Mouse (Mus musculus): ENCODE results near the gene Rassf3.

Rassf3 gene

DNA sequence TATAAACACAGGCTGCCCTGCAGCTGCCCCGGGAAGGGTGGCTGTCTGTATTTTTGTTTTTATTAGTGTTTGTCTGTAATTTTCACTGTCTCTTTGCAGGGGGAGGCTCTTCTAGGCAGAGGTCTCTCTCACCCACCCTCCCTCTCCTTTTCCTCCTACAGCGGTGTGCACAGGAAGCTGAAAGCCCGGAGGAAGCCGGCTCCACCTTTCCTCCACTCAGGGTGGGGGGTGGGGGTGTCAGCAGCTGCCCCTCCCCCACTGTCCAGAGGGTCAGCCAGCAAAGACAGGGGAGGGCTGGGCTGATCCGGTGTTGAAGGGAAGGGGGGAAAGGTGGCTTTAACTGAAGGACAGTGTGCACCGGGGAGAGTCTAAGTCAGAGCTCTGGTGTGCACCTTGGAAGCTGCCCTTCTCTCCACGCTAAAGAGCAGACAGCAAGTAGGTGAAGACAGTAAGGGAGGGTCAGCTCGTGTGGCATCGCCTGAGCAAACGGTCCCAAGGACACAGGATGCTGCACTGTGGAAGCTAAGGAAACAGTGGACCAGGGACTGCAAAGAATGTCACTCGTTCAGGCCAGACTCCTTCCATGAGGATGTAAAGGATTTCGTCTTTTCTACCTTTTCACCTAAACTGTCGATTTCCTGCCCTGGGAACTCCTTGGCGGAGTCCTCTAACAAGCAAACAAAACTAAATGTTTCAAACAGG, 46.0 kb downstream of the Rassf3 start:
- DNase-seq (ENCODE audit: low spot score in 2 of 2): no peak

DNA sequence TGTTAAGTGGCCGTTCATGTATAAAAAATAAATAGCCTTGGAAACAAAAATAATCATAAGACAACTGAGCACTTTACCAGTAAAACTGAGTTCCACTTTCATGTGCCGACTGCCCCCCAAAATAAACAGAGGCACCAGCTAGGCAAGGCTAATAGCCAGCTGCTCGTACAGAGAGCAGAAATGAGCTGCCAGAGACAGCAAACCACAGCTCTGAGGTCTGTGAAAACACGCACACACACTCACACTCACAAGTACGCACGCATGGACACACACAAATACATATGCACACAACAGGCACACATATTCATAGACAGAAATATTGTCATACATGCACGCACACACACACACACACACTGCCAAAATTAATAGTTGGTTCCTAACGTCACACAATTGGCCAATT, 46.6 kb downstream of the Rassf3 start:
- no peak for DNase-seq (ENCODE audit: low spot score in 2 of 2)

DNA sequence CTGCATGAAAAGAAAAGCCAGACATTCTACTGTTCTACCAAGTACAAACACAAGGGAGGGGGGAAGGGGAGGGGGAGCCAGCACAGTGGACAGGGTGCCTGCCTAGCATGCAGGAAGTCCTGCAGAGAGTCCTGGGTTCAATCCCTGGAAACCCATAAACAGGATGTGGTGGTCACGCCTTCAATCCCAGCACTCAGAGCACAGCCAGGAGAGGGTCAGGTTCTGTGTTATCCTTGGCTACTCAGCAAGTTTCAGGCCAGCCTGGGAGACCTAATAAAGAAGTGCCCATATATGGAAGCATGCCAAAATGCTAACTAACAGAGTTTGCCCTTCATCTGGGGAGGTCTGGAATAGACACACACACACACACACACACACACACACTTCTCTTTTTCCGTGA, 47.1 kb downstream of the Rassf3 start:
- DNase-seq (ENCODE audit: low spot score in 2 of 2): no peak

DNA sequence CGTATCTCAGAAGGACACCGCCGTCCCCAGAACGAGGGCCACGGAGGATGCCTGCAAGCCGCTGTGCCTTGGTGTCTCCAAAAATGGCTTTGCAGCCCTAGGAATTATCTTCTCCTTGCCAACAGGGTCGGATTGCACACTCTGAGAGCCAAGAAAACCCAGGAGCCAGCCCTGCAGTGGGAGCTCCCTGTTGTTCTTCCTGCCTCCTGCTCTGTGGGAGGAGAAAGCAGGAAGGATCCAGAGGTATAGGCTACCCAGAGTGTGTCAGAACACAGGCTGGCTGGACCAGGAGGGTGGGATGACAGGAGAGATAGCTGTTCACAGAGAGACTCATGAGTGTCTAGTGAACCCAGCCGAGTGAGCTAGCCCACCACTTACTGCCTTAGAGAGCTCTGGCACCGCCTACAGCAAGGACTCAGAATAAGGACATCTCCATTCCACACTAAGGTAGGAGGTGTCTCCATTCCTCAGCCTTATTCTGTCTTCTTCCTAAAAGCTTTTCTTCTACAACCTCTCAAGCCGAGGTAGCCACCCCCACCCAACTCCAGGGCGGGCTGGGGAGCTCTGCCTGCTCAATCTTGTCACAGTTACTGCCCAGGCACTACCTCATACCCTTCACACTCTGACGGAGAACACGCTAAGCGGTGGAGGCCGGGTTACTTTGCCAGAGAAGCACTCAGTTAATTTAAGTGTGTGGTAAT, 48.0 kb downstream of the Rassf3 start:
- DNase-seq (ENCODE audit: low spot score in 2 of 2): peak; percentile 58 to 60

DNA sequence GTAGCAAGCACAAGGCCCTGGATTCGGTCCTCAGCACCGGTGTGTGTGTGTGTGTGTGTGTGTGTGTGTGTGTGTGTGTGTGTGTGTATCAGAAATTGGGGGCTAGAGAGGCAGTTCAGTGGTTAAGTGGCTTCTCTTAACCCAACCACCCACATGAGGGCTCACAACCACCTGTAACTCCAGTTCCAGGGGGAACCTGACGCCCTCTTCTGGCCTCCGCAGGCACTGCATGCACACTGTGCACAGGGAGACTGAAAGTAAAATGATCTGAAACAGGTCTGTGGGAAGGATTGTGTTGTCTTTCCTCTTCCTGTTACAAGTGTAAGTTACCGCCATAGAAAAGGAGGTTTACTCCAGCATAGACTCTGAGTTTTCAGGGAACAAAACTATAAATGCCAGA, 49.0 kb downstream of the Rassf3 start:
- no peak for DNase-seq (ENCODE audit: low spot score in 2 of 2)

DNA sequence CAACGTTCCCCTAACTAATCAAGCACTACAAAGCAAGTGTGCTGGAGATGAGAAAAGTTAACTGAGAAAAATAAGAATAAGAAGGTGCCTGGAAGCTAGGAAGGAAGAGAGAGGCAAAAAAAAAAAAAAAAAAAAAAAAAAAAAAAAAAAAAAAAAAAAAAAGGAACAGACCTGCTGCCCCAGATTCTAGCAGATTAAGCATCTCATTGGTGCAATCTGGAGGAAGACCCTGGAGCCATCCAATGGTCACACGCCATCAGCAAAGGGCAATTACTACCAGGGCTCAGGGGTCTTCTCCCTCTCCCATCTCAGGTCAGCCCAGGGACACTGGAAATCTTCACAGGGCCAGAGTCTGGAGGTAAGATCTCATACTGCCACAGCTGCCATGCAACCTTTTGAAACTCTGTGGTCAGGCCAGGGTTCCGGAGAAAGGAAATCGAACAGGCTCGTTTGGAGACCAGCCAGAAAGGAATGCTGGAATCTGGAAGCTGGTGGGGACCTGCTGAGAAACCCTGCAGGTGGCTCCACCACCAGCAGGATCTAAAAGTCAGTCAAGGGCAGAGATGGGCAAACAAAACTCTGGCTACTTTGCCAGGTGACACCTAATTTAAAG, 49.6 kb downstream of the Rassf3 start:
- no peak for DNase-seq (ENCODE audit: low spot score in 2 of 2)

DNA sequence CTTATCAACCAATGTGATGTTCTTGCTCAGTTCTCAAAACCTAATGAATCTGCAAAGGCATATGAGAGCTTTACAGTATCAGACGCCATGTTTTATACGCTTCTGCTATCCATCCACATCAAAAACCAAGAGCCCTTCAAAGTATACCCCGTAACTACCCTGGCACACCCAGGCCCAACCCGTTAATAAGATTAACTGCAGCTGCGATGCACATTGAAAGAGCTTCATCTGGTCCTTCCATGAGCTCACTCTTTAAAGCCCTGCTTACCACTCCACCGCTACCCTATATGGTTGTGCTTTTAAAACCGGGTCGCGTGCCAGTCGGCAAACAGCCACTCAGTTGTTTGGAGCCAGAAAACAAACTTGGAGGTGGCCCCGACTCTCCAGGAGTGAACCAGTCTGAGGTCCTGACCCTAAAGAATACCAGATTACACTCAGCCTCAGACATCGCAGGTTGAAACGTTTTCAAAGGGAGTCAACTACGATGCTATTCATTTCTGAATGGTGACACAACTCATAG, 50.6 kb downstream of the Rassf3 start:
- no peak for DNase-seq (ENCODE audit: low spot score in 2 of 2)

DNA sequence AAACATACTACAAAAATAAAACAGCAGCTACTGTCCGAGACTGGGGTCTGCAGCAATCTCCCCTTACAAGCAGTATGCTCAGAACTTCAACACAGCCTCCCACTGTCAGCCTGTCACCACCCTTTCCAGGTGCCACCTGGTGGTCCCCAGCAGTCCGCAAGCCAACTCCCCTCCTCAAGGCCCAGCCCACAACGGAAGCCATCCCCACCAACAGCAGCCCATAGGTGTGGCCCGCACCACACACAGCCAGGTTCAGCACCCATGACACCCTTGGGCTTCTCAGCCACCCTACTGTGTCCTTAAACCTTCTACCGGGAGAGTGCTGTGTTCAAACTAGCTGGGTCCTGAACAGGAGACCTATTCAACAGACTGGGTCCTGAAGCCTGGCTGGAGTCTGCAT, 51.1 kb downstream of the Rassf3 start:
- no peak for DNase-seq (ENCODE audit: low spot score in 2 of 2)

DNA sequence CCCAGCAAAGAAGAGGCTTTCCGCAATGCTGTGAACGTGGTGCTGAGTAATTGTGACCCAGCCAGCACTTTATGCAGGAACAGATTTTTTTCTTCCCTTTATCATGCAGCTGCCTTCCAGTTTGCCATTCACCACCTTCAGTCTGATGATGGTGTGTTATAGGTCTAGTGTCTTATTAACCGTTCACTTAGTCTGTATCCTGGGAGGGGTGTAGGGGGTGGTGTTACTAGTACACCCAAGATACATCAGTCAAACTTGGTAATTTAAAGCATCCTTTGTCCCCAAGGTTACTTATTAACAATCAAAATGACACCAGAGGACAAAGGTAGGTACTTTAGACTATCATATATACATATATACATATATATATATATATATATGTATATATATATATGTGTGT, 51.7 kb downstream of the Rassf3 start:
- no peak for DNase-seq (ENCODE audit: low spot score in 2 of 2)

DNA sequence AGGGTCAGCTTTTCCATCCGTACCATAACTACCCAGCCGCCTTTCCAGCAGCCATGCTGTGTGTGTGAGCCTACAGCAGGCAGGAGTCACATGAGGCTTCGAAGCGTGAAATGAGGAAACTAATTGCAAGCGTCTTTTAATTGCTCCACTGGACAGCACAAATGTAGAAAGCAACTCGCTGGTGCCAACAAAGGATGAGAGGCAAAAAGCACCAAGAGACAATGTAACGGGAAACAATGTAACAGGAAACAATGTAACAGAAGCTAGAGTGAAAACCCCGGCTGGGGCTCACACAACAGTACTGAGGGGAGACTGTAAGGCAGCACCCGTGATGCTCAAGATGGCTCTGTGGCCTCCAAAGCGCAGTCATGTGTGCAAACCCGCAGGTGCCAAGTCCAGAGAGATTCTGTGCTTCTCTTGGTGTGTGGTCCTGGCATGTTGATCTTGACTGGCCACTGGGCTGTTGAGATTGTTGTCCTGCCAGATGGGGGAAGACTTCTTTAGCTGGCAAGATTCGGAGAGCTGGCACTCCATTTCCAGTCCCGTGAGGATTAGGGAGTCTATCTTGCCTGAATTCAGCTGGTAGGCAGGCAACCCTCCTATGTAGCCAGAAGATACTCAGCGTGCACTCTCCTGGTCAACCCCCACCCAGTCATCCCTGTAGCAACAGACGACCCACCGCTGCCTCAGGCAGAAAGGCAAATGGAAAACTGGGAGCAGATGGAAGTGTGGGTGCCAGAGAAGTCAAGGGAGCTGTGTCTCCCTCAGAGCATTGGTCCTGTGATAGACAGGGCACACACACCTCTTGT, 52.4 kb downstream of the Rassf3 start:
- DNase-seq (ENCODE audit: low spot score in 2 of 2): no peak

DNA sequence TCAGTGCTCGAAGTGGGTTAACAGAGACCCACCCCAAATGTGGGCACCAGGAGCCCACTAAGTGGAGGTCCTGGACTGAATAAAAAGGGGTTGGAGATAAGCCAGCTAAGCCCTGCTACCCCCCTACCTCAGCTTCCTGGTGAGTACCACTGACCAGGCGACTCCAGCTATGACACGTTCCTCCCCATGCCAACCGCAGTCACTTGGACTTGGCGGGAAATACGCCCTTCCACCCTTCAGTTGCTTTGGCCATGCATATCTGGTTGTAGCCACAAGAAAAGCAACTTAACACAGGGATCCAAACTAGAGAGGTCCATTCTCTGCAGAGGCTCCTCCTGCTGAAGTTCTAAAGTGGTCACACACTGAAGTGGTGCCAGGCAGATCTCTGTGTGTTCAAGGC, 53.9 kb downstream of the Rassf3 start:
- no peak for DNase-seq (ENCODE audit: low spot score in 2 of 2)

DNA sequence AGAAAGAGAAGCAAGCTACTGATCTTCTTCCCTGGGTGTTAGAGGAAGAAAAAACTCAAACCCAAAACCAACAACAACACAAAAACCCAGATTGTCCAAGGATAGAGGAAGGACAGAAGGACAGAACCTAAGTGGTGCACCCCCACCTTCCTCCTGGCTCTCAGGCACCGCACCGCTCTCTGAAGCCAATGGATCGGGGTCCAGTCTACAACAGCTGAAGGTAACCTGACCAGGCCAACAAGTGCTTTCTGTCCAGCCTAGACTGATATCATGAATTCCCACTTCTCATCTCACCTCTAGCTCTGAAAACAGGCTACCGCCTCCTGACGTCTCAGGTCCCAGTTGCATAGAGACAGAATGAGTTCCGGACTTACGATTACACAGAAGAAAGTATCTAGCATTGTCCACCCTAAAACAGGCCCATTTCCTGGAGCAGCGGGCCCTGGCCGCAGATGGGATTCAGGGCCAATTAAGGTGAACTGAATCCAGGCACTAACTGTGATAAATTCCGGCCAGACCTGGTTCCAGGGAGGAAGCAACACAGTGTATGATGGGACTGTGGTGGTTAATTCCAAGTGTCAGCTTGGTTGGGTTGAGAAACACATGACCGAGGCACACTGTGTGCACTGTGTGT, 54.4 kb downstream of the Rassf3 start:
- DNase-seq (ENCODE audit: low spot score in 2 of 2): no peak

DNA sequence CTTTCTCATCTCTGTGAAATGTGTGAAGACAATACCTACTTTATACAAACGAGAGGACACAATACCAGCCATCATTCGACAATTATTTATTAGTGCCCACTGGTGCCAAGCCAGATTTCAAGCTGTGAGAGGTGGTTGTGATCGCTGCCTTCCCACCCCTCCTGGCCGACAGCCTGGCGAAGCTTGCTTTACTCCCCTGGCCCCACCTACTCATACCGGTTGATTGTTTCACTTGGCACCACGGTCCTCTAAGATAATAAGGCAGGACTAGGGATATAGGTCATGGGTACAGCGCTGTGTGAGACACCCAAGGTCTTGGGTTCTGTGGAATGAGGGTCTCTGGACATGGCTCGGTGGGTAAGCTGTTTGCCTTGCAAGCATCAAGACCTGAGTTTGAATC, 55.1 kb downstream of the Rassf3 start:
- no peak for DNase-seq (ENCODE audit: low spot score in 2 of 2)

DNA sequence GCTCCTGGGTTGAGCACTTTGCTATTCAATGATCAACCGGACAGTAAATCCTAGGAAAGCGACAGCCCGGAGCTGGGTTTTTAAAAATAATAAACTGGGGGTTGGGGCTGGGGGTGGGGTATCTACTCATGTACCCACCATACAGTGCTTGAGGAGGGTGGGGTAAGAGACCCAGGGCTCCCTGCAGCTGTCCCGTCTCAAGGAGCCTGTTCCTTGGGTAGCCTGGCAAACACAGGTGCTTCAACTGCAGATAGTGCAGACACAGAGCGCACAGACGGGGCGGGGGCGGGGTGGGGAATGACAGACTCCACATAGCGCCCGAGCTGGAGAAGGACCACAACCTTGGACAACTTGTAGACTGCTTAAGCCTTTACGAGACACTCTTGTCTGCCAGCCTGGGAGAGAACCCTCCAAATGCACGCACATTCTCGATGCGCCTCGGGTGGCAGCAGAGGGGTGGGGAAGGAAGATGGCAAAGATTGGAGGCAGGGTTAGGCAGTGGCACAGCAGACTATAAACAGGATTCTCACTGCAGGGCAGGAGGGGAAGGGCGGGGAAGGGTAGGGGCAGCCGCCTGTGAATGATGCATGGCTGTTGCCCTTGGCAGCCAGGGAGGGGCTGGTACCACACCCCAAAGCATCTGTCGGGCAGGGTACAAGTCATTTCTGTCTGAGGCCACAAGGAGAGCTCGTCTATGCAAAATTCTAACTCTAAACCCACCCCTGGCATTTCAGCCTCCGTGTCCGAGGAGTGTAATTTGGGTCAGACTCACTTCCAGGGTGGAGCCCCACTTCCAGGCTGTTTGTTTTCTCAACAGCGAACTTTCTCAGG, 56.3 kb downstream of the Rassf3 start:
- DNase-seq (ENCODE audit: low spot score in 2 of 2): no peak

DNA sequence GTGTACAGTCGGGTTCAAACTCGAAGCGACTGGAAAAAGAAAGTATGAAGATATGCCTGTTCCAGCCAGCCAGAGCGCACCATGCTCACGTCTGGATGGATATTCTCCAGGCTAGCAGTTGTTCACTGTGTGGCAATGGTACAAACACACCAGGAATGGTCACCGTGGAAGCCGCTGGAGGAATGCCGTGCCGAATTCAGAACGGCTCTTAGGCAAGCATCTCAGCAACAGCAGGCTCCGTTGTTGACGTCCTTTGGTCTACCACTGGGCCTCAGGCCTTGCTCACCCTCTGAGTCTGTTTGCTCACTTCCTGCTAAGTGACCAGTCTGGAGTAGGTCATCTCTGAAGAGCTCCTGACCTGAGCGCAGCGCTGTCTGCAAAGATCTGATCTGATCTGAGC, 57.3 kb downstream of the Rassf3 start:
- DNase-seq (ENCODE audit: low spot score in 2 of 2): no peak

DNA sequence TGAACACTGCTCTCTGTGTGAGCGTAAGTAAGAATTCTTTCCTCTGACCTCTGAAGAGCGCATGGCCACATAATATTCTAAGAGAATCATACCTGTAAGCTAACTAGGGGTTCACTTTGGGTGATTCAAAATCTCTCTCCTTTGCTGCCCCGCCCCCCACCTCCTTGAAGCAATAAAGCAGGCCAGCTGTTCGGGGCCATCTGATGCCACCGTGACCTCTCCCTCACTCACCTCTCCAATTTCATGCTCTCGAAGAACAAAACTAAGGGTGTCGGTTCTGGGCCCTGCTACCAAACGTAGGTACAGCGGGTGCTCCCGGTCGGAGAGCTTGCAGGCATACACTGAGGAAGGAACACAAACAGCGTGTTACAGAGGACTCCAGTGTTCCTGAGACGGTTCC, 62.0 kb downstream of the Rassf3 start:
- DNase-seq (ENCODE audit: low spot score in 2 of 2): no peak

DNA sequence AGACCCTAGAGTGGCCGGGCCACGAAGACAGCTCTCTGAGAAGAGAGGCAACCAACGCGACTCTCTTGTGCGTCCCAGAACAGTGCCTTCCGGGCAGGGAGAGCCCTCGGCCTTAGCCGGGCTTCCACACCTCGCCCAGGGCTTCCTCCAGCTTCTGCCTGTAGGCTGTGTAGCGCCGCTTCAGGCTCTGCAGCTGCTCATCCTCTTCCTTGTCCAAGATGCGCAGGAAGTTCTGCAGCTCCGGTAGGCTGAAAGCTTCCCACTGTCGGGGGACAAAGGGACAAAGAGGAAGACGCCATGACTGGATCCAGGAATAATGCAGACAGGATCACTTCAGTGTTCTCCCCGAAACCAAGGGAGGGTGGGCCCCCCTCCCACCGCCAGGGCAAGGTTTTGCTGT, 63.3 kb downstream of the Rassf3 start:
- DNase-seq (ENCODE audit: low spot score in 2 of 2): no peak

DNA sequence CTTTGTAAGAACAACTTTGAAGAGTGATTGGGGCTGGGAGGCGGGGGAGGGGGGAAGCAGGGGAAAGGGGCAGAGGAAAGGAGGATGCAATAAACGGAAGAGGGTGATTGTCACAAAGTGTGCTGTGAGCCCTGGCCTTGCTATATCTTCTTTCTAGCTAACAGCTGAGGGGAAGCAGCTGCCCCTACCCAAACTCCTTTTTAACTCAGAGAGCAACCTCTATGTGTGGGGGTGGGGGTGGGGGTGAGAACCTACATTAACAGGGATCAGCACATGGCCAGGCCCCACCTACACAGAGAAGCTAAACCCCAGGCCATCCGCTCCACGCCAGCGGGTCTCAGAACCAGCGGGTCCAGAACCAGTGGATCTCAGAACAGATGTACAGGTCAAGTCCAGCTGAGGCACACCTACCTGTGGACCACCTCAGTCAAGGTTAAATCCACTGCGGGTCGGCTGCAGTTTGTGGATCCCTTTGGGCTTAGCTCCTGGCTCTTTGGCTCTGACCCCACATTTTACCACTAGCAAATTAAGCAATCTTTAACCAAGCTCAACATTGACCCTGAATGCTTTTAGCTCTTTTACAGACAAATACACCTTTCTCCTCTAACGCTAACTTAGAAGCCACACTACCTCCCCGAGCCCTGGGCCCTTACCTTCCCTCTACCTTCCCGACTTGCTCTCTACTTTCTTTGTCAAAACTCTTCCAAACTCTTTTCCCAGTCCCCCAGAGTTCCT, 64.3 kb downstream of the Rassf3 start:
- DNase-seq (ENCODE audit: low spot score in 2 of 2): no peak

DNA sequence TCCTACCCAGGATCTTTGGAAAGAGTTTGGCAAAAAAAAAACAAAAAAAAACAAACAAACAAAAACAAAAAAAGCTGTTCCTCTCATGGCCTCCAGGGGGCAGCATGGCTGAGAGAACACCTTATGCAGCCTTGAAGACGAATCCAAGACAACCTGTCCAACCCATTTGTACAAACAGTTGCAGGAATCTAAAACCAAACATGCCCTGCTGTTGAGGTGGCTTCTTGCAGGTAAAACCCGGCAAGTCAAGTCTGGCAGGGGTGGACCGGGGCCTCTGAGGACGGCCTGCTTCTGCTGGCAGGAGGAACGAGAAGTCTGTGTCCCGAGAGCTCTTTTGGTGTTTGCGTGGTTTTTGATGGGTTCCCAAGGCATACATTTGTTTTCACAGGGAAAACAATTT, 66.4 kb downstream of the Rassf3 start:
- DNase-seq (ENCODE audit: low spot score in 2 of 2): no peak

DNA sequence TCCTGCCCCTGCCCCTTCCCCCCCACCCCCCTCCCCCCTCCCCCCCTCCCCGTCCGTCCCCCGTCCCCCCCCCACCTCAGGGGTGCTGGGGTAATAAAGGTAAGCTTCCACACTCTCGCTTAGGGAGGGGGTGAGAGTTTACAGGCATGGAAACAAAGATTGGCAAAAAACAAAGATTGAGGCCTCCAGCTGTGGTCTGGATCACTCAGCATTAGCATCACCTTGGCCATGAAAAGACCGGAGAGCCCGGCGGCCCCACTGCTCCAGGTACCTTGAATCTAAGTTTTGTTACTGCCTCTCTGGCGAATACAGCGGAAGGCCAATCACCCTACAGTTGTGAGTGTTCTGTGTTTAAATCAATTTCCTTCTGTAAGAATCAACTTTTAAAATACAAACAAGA, 72.2 kb downstream of the Rassf3 start:
- DNase-seq (ENCODE audit: low spot score in 2 of 2): no peak
